Mouse (Mus musculus): Measurements from ENCODE around the gene Arid5b. TPM values are rescaled to one million over a fixed set of nuclear protein-coding genes. Genes with fewer than 3 reads are reported as not detected.

The Arid5b gene
- polyA plus RNA-seq, 1 experiment, result 4.5 TPM

DNA sequence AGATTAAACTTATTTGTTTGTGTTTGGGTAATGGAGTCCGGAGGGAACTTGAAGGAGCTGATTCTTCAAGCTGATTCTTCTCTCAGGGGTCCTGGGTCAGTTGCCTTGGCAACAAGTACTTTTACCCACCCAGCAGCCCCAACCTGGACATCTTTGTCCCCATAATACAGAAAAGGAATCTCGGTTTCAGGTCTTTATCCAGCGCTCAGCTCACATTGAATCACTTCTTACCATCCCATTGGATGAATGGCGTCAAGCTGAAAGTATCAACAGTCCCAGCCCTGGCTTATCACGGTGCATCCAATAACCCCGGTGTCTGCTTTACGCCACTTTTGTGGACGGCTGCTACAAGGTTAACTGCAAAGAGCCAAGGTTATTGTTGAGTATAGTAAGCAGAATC is 210.1 kb downstream of the Arid5b start:
- Histone ChIP-seq H3K27ac (ENCODE audit: insufficient read depth, low read length) (no peak overlapping the region), H3K27me3 (ENCODE audit: control insufficient read depth, insufficient read depth, low read length) (no peaks in the 10 kb centered on the region), H3K4me1 (ENCODE audit: control insufficient read depth, insufficient read depth, insufficient read length) (peaks cover 4% of the 10 kb centered on the region; the same call in 1 of the 2 replicates), H3K36me3 (ENCODE audit: control insufficient read depth, insufficient read depth, low read length) (no peaks in the 10 kb centered on the region), H3K4me3 (ENCODE audit: extremely low read depth, insufficient read depth, insufficient read length) (no peak overlapping the region)
- 94% methylated on average over 8 of the region's 8 CpGs for WGBS
- DNase-seq (ENCODE audit: low read depth in 1 of 2, low spot score in 2 of 2), result no peak
- TF ChIP-seq CTCF (IDR thresholded peaks at IDR 0.05; ENCODE audit: extremely low read depth, insufficient read depth, insufficient read length, insufficient replicate concordance) (no peak), POLR2A (IDR thresholded peaks at IDR 0.05; ENCODE audit: low read depth, low read length) (no peak)

- no peak for TF ChIP-seq CTCF (IDR thresholded peaks at IDR 0.05; ENCODE audit: extremely low read depth, insufficient read depth, insufficient read length, insufficient replicate concordance)
- 87% methylated on average over 5 of the region's 5 CpGs for WGBS
- Histone ChIP-seq H3K36me3 (ENCODE audit: control insufficient read depth, insufficient read depth, low read length) (no peaks in the 10 kb centered on the region), H3K27me3 (ENCODE audit: control insufficient read depth, insufficient read depth, low read length) (no peaks in the 10 kb centered on the region), H3K4me1 (ENCODE audit: control insufficient read depth, insufficient read depth, insufficient read length) (peaks cover 4% of the 10 kb centered on the region; the same call in 1 of the 2 replicates), H3K27ac (ENCODE audit: insufficient read depth, low read length) (no peak overlapping the region), H3K4me3 (ENCODE audit: extremely low read depth, insufficient read depth, insufficient read length) (no peak overlapping the region)
- DNase-seq (ENCODE audit: low read depth in 1 of 2, low spot score in 2 of 2), result no peak
These were observed 210.6 kb downstream of the Arid5b start for GRCm38 (mm10) chr10:68067961-68068360.

DNA sequence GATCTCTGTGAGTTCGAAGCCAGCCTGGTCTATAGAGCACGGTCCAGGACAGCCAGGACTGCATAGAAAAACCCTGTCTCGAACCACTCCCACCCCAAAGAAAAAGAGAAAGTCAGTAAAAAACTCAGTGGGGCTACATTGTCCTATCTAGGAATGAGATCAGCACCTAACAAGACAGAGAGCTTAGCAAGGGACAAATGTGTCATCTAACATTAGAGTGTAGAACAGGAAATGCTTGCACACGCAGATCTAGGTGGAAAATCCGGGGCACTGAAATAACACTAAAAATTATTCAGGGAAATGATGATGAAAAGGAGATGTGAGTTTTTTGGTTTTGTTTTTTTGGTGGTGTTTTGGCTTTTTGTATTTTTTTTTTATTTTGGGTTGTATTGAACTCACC is 212.4 kb downstream of the Arid5b start:
- DNase-seq (ENCODE audit: low read depth in 1 of 2, low spot score in 2 of 2), result no peak

DNA sequence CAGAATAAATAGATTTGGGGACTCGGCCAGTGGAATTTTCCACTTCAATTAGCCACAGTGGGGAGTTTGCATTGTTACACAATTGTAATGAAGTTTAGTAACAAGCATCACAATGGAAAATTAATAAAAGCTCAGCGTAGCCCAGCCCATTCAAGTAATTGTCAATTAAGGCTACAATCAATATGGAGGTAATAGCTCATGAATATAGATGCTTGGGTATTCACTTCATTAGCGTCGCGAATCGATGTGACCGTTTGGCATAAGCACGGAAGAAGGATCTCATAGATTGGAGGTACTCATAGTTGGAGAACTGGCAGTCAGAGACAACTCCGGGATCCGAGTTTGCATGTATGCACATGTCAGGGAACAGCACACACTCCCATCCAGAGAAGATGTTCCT is 214.0 kb downstream of the Arid5b start:
- Histone ChIP-seq H3K27me3 (ENCODE audit: control insufficient read depth, insufficient read depth, low read length) (no peaks in the 10 kb centered on the region), H3K36me3 (ENCODE audit: control insufficient read depth, insufficient read depth, low read length) (no peaks in the 10 kb centered on the region), H3K27ac (ENCODE audit: insufficient read depth, low read length) (no peak overlapping the region), H3K4me1 (ENCODE audit: control insufficient read depth, insufficient read depth, insufficient read length) (peaks cover 4% of the 10 kb centered on the region; the same call in 1 of the 2 replicates), H3K4me3 (ENCODE audit: extremely low read depth, insufficient read depth, insufficient read length) (no peak overlapping the region)
- TF ChIP-seq CTCF (IDR thresholded peaks at IDR 0.05; ENCODE audit: extremely low read depth, insufficient read depth, insufficient read length, insufficient replicate concordance), result no peak
- TF ChIP-seq POLR2A (IDR thresholded peaks at IDR 0.05; ENCODE audit: low read depth, low read length), result no peak
- DNase-seq (ENCODE audit: low read depth in 1 of 2, low spot score in 2 of 2), result no peak
- WGBS, result 92% methylated on average over 10 of the region's 10 CpGs

More for the DNA sequence above, 212.4 kb downstream of the Arid5b start:
- Histone ChIP-seq H3K4me1 (ENCODE audit: control insufficient read depth, insufficient read depth, insufficient read length) (peaks cover 4% of the 10 kb centered on the region; the same call in 1 of the 2 replicates), H3K27me3 (ENCODE audit: control insufficient read depth, insufficient read depth, low read length) (no peaks in the 10 kb centered on the region), H3K27ac (ENCODE audit: insufficient read depth, low read length) (no peak overlapping the region), H3K36me3 (ENCODE audit: control insufficient read depth, insufficient read depth, low read length) (no peaks in the 10 kb centered on the region), H3K4me3 (ENCODE audit: extremely low read depth, insufficient read depth, insufficient read length) (no peak overlapping the region)
- 62% methylated on average over 5 of the region's 5 CpGs for WGBS
- TF ChIP-seq POLR2A (IDR thresholded peaks at IDR 0.05; ENCODE audit: low read depth, low read length), result no peak
- no peak for TF ChIP-seq CTCF (IDR thresholded peaks at IDR 0.05; ENCODE audit: extremely low read depth, insufficient read depth, insufficient read length, insufficient replicate concordance)

DNA sequence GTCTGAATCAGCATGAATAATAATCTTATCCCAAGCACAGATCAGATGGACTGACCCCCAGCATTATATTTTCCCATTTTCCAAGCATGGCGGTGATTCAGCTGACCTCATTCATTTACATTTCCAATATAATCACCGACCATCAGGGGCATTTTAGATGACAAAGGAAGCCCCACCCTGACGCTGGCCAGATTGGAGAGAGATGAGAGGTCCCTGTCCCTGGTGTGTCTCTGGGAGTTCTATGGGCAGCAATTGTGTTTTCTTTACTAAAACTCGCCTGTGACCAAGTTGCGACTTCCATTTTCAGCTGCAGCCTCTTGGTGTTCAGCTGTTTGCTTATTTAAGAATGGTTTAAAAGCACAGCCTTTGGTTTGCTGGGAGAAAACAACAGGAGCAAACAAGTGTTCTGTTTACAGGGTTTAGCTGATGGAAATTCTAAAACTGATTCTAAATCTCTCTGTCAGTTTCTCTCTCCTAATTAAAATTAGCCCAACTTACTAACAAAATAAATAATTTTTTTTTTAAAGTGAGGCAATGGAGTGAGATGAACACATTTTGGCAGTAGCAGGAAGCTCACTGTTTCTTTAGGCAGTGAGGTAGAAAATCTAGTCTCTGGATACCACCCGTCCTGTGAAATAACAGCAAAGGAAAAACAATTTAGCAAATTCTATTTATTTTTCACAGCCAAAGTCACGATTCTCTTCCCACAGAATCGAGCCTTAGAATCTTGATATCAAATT is 214.6 kb downstream of the Arid5b start:
- Histone ChIP-seq H3K4me1 (ENCODE audit: control insufficient read depth, insufficient read depth, insufficient read length) (peaks cover 4% of the 10 kb centered on the region; the same call in 1 of the 2 replicates), H3K27ac (ENCODE audit: insufficient read depth, low read length) (no peak overlapping the region), H3K4me3 (ENCODE audit: extremely low read depth, insufficient read depth, insufficient read length) (no peak overlapping the region), H3K27me3 (ENCODE audit: control insufficient read depth, insufficient read depth, low read length) (no peaks in the 10 kb centered on the region), H3K36me3 (ENCODE audit: control insufficient read depth, insufficient read depth, low read length) (no peaks in the 10 kb centered on the region)
- TF ChIP-seq POLR2A (IDR thresholded peaks at IDR 0.05; ENCODE audit: low read depth, low read length) (no peak), CTCF (IDR thresholded peaks at IDR 0.05; ENCODE audit: extremely low read depth, insufficient read depth, insufficient read length, insufficient replicate concordance) (no peak)
- WGBS, result 53% methylated on average over 8 of the region's 8 CpGs
- DNase-seq (ENCODE audit: low read depth in 1 of 2, low spot score in 2 of 2), result no peak

DNA sequence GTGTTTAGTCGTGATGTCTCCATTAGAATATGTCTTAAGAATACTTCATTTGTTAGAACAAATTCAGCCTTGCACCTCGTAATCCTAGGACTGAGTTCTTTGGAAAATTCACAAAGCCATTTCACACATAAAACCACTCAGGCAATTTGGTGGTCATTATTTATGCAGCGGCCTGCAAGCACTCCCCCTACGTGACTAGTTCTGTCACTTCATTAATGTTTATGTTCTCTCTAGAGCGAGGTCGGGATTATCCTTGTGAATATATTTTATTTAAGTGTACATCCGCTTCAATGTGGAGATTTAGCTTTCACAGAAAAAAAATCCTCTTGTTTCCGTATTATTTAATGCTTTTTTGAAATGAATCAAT is 217.3 kb downstream of the Arid5b start:
- peaks cover 4% of the 10 kb centered on the region; the same call in 1 of the 2 replicates for H3K4me1 ChIP-seq (ENCODE audit: control insufficient read depth, insufficient read depth, insufficient read length)
- no peak overlapping the region for H3K27ac ChIP-seq (ENCODE audit: insufficient read depth, low read length)
- TF ChIP-seq CTCF (IDR thresholded peaks at IDR 0.05; ENCODE audit: extremely low read depth, insufficient read depth, insufficient read length, insufficient replicate concordance), result no peak
- TF ChIP-seq POLR2A (IDR thresholded peaks at IDR 0.05; ENCODE audit: low read depth, low read length), result no peak
- 91% methylated on average over 8 of the region's 8 CpGs for WGBS
- DNase-seq (ENCODE audit: low read depth in 1 of 2, low spot score in 2 of 2), result no peak
- no peaks in the 10 kb centered on the region for H3K27me3 ChIP-seq (ENCODE audit: control insufficient read depth, insufficient read depth, low read length)
- no peak overlapping the region for H3K4me3 ChIP-seq (ENCODE audit: extremely low read depth, insufficient read depth, insufficient read length)
- no peaks in the 10 kb centered on the region for H3K36me3 ChIP-seq (ENCODE audit: control insufficient read depth, insufficient read depth, low read length)

DNA sequence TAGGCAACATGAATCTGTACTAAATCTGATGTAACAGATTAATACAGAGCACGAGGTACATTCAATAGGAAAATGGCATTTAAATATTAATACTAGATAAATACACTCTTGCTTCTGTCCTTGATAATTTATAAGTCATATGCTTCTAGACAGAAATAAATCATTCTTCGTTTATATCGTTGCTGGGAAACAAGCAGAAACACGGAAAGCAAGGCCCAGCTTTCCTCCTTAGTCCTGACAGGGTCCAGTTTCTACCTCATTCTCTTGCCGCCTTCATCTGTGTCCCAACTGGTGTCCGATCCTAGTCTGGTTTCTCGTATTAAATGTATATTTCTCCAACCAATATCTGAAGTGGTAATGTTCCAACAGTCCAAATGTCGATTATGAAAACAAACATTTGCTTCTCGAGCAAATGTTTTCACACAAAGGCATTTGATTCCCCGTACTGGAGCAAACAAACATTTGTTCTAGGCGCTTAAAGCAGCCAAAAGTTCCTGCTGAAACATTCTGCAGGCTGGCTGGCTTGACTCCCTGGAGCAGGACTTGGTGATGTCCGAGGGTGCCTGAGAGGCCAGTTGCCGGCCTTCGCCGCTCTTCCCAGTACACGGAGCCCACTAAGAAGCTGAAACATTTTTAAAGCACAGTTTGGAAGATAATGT is 217.8 kb downstream of the Arid5b start:
- no peaks in the 10 kb centered on the region for H3K27me3 ChIP-seq (ENCODE audit: control insufficient read depth, insufficient read depth, low read length)
- no peak overlapping the region for H3K27ac ChIP-seq (ENCODE audit: insufficient read depth, low read length)
- no peak for TF ChIP-seq POLR2A (IDR thresholded peaks at IDR 0.05; ENCODE audit: low read depth, low read length)
- no peak for TF ChIP-seq CTCF (IDR thresholded peaks at IDR 0.05; ENCODE audit: extremely low read depth, insufficient read depth, insufficient read length, insufficient replicate concordance)
- H3K4me1 ChIP-seq (ENCODE audit: control insufficient read depth, insufficient read depth, insufficient read length), result peaks cover 4% of the 10 kb centered on the region; the same call in 1 of the 2 replicates
- WGBS, result 87% methylated on average over 16 of the region's 16 CpGs
- no peaks in the 10 kb centered on the region for H3K36me3 ChIP-seq (ENCODE audit: control insufficient read depth, insufficient read depth, low read length)
- H3K4me3 ChIP-seq (ENCODE audit: extremely low read depth, insufficient read depth, insufficient read length), result no peak overlapping the region
- DNase-seq (ENCODE audit: low read depth in 1 of 2, low spot score in 2 of 2), result no peak
